Mouse (Mus musculus) megakaryocyte-erythroid progenitor cell, adult 5-6 weeks (primary cell): ENCODE results near the gene Gpr132. TPM values are rescaled to one million over a fixed set of nuclear protein-coding genes. Genes with fewer than 3 reads are reported as not detected.

Experiments
- ATAC-seq: replicated peaks from 2 replicates; pipeline ENCODE4 v1.8.0; 2016; ENCODE audit warnings: mild to moderate bottlenecking, inconsistent platforms; ENCODE audit not compliant: severe bottlenecking, poor library complexity, low FRiP score, low TSS enrichment
- total RNA-seq, 2 experiments: library from RNA; stranded (forward) in 1 of 2; stranded (reverse) in 1 of 2; fragments of 200-1000, 215-1000 nt in 1 of 2; fragments of >200 nt in 1 of 2; fragmentation: Nextera tagmentation in 1 of 2; gene quantifications; 2 replicates each; pipeline ENCODE4 v1.2.3; 2014 to 2017

Gpr132 gene
- total RNA-seq, 2 experiments from 2014 or later, result 3.1 to 4.5 TPM

DNA sequence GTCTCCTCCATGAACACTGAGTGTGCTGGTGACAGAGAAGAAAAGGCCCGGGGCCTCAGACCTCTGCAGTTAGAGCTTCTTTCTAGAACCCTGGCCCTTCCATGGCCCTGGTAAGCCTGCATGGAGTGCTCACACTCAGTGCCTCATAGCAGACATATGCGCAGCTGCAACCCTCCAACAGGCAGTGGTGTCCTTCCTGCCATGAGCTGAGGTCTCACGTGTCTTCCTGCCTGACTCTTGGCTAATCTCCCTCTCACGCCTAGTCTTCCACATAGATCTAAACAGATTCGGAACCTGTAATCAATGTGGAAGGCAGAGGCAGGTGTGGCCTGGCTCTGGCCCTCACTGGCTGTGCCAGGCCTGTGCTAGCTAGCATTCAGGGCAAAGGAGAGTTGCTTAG lies 11.7 kb upstream of the Gpr132 start:
- ATAC-seq, result no peak

DNA sequence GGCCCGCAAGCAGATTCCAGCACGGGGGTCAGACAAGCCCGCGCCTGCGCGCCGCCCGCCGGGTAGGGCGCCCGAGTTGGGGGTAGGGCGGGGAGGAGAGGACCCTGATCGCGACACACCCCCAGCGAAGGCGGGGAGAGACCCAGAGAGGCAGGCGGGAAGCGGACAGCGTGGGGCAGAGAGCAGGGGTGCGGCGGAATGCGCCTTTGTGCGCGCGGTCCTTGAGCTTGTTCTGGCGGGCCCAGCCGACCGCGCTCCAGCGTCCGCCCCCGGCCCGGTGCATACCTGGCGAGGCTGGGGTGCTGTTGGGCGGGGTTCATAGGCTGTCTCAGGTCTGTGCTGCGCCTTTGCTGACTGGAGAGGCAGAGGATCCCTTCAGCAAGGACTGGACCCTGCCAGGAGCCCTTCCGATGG lies 9.6 kb upstream of the Gpr132 start:
- ATAC-seq, result no peak

GRCm38 (mm10) chr12:112877073-112877576 lies 9.1 kb upstream of the Gpr132 start:
- ATAC-seq, result no peak

- peak; percentile 61 for ATAC-seq
These were observed 8.5 kb upstream of the Gpr132 start for GRCm38 (mm10) chr12:112876332-112877072.

- peak; percentile 64 for ATAC-seq
These were observed 7.4 kb upstream of the Gpr132 start for GRCm38 (mm10) chr12:112875225-112876013.

DNA sequence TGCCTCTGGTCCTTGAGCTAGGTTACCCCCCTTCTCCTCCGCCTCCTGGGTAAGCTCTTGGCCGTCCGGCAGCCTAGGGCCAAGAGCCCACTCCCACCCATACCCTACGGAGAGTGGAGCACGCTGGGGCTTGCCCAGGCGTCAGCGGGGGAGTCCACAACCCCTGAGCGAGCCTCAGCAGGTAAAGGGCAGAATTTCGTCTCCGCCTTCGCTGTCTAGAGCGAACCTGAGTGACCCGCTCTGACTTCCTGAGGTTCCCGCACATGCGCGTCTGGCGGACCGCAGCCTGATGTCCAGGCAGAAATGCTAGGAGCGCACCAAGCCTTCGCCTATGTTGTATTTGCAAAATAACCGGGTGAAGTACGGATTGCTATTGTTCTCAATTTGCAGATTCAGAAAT lies 6.2 kb upstream of the Gpr132 start:
- no peak for ATAC-seq

DNA sequence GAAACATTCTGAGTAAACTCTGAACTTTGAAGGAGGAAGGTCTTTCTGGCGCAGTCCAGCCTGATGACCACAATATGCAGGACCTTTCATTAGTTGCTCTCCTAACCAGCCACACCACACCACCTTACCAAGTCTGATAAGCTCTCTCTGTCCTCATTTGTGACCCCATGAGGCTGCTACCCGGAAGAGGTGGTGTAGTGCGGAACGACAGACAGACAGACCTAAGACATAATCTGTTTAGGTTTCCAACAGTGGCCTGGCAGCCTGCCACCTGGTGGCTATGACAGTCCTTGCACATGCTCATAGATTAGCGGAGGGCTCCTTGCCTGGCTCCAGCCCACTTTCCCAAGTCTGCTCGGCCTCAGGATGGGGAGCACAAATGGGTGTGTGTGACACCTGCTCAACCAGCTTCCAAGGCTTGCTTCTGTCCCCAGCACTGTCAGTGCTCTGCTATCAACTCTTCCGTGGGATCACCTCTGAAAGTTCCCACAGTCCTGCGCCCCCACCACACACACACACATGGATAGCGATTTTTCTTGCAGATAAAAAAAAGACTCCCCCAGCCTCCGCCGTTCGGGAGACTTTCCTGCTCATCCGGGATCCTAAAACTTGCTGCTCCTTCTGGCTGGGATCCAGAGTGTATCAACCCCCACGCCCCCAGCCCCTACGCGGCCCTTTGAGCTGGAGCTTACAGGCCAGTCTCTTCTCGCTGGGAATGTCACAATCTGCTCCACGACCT lies 5.6 kb upstream of the Gpr132 start:
- peak; percentile 70 for ATAC-seq

DNA sequence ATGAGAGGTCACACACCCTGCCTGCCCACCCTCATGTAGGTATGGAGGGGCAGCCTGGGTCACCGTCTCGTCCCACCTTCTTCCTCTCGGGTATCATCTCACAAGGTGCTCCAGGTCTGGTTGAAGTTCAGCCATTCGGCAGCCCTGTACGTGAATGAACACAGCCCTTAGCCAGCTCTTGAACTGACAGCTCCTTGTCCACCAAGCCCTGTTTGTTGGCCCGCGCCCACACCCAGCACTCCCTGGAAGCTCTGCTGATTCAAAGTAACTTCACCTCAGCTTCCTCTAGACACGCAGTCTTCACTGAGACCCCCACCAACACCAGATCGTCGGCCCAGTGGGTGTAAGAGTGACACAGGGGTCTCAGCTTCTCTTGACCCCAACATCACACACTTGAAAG lies 5.0 kb upstream of the Gpr132 start:
- ATAC-seq, result no peak

GRCm38 (mm10) chr12:112871272-112871671 lies 3.2 kb upstream of the Gpr132 start:
- no peak for ATAC-seq

DNA sequence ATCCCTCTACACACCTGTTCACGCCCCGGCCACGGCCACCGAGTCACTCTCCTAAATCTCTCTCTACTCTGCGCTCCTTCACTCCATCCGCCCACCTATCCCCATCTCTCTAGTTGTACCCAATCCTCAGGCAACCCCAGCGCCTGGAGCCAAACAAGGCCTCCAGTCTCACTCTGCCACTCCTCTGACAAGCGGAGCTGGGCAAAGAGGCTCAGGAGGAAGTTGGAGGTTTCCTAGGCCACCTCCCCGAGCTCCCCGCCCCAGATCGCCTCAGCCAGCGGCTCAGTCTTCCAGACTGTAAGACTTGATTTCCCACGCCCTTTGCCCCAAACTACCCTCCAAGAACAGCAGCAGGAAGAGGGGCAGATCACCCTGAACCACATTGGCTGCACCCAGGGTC lies 2.7 kb upstream of the Gpr132 start:
- ATAC-seq, result no peak

DNA sequence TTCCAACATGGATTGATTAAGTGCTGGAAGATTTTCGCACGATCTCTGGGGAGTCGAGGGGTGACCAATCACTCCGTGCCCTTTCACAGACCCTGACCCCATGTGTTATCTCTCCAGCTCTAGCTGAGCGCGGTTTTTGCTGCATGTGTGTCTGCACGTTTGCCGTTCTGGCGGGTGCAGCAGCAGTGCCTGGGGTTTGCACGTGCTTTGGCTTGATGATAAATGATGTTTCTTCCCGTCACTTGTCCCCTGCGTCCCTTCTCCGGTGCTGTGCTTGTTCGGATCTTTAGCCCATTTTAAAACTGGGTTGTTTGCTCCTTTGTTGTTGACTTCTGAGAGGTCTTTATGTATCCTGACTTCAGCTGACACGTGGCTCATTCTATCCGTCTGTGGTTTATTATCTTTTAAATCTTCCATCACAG lies 1.8 kb upstream of the Gpr132 start:
- ATAC-seq, result no peak

DNA sequence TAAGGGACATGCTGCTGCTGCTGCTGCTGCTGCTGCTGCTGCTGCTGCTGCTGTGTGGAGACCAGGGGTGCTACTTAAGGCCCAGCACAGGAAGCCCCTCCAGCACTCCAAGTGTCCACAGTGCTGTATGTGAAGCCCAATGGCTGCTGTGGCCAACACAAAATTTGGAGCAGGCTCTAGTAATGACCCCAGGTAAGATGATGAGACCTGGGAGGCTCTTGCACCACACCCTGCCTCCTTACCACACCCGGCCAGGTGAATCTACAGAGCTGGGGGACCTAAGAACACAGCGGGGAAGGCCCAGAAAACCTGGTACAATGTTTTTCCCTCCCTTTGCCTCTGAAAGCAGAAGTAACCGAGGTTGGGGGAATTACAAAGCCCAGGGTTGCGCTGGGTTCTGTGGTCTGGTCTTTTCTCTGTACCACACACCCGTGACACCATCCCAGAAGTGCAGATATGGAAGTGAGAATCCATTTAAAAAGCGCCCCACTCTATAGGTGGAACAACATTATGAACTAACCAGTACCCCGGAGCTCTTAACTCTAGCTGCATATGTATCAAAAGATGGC lies 838 bp downstream of the Gpr132 start:
- no peak for ATAC-seq

GRCm38 (mm10) chr12:112866467-112867080 lies 1.5 kb downstream of the Gpr132 start:
- no peak for ATAC-seq

DNA sequence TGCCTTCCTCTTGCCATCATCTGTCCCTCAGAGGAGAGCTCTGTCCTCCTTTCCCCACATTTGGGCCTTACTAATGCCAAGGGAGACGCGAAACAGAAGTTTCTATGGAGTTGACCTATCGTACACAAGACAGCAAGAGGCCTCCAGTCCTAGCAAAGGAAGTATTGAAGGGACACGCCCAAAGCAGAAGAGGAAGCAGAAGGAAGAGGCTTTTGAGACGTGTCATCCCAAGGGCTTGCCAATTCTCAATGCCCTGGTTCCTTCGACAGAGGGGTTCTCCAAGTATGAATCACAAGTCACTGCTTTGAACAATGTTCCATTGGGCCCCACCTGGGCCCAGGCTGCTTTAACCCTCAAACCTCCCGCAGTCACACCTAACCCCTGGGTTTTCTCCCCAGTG lies 3.2 kb downstream of the Gpr132 start:
- ATAC-seq, result no peak

- ATAC-seq, result no peak
These were observed 6.1 kb downstream of the Gpr132 start for GRCm38 (mm10) chr12:112861911-112862321.

DNA sequence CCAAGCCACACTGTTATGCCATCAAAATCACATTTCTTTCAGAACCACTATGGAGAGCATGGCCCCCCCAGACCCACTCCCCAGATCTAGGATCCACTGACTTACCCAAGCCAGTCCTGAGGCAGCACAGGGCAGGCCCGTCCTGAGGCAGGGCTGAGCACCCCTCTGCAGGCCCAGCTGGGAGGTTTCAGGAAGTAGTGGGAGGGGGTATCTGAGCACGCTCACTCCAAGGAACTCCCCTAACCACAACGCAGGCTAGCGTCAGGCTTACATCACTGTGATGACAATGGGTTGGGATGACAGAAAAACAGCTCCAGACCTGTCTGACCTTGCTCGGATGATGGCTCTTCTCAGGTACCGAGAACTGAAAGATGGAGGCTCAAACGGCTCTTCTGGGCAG lies 7.3 kb downstream of the Gpr132 start:
- ATAC-seq, result peak; percentile 54; the same call in 1 of the 2 replicates

GRCm38 (mm10) chr12:112859930-112860329 lies 8.1 kb downstream of the Gpr132 start:
- ATAC-seq, result peak; percentile 4; the same call in 1 of the 2 replicates

GRCm38 (mm10) chr12:112858581-112859336 lies 9.3 kb downstream of the Gpr132 start:
- ATAC-seq, result no peak
